Mouse (Mus musculus) CD4-positive helper T cell, adult 2 months (primary cell): ENCODE data around the gene Nsrp1.
A peak's percentile ranks its signal among the peaks of the same experiment; 100 is the strongest.
"Not testable (repeated sequence)": the region's sequence is repeated elsewhere in the genome, so short reads cannot be mapped to it uniquely, and the experiment has no call there.

Experiments used
- DNase-seq: peaks from one replicate; pipeline ENCODE4 v3.0.0-alpha.2; 2012; ENCODE audit warnings: low read depth, missing footprints, low spot score

The Nsrp1 gene

DNA sequence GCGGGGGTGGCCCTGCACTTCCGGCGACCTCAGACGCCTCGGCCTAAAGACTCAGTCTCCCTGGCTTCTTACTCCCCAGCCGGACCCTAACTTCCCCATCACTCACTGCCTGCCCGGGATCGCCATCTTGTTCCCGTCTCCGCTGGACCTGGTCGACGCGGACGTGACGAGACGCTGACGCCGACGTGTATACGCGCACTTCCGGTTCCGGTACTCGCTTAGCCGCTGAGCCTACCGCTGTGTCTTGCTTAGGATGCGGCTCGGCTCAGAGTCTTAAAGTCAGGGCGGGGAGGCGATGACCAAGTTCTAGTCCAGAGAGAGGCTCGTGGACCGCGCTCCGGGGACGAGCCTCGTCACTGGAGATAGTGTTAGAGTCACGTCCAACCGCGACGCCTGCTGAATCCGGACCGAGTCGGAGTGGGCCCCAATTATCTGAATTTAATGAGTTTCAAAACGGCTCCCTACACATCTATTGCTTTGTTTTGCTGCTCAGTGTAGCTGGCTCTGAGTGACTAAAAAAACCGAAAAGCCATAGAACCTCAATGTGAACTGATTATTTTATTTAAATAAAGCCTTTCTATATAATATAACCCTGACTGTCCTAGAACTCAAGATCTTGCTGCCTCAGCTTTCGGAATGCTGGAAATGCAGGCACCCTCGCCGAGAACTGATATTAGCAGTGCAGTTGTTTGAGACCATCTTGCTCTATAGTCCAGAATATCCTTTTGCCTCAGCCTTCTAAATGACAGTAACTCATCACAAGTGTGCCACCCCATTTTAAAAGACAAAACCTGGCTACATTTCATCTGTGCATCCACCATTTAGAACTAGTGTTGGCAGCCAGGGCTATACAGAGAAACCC lies at the start of gene Nsrp1:
TSS of gene Nsrp1 (minus strand) at position 163 of the 862 bp plus-strand sequence.
- DNase-seq: peak; percentile 94

DNA sequence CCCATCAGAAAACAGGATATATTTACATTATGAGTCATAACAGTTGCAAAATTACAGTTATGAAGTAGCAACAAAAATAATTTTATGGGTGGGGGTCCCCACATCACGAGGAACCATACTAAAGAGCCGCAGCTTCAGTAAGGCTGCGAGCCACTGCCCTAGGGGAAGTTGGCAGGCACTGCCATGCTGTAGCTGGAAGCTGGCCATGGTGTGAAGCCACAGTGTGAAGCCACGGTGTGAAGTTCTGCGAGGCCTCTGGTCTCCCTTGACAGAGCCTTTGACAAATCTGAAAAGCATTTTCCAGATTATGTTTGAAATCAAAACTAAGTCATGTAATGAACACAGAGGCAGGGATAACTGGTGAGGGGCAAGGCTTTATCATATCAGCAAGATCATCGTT lies 32.9 kb upstream of the Nsrp1 start:
- DNase-seq: peak; percentile 17

- DNase-seq: no peak
Measured at GRCm38 (mm10) chr11:77108442-77108841, 30.2 kb upstream of the Nsrp1 start.

DNA sequence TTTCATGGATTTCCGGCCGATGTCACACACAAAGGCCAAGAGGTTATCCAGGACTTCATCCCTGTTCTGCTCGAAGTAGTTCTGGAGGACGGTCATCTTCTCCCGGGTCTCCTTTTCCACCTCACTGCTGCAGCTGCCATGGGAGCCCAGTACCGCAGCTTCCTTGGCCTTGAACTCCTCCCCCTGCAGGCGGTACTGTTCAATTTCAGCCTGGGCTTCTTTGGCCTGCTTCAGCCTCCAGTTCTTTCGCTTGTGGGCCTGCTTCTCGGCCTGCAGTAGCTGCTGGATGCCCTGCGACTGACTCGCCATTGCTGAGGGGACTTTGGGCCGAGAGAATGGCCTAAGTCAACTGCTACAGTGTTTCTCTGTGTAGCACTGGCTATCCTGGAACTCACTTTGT lies 29.6 kb upstream of the Nsrp1 start:
- DNase-seq: not testable (repeated sequence)

DNA sequence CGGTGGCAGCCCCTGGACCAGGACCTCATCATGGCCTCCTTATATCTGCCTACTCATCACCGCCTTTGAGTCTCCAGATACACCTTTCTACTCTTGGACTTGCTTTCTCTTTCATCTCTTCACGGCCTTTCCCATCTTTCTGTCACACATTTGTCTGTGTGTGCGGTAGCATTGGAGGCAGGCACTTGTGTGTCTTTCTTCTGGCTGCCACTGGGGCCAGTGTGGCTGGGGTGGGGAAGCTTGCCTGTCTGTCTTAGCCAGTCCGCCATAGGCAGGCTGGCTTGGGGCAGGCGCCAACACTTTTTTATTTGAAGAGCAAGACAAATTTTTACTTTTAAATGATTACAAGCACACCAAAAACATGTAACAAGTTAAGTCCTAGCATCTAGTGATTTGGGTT lies 28.7 kb upstream of the Nsrp1 start:
- no peak for DNase-seq

- peak; percentile 65 for DNase-seq
Measured at GRCm38 (mm10) chr11:77100137-77100937, 22.1 kb upstream of the Nsrp1 start.

GRCm38 (mm10) chr11:77098332-77098972 lies 20.2 kb upstream of the Nsrp1 start:
- DNase-seq: no peak

DNA sequence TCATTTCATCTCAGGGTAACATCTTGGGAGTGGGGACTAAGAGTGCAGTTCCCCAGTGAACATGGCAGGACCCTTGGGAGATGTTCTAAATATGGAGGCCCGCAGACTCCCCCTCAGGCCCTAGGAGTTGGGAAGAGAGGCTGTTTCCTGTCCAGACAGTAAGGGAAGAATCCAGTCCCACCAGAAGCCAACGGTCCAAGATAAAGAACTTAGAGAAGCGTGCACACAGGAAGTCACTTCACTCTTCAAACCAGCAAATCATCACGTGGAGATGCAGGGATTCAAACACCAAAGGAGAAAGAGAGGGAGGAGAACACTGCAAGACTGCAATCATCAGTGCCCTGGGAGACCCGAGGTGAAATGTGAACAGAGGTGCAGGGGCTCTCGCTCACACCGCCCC lies 18.8 kb upstream of the Nsrp1 start:
- DNase-seq: no peak

DNA sequence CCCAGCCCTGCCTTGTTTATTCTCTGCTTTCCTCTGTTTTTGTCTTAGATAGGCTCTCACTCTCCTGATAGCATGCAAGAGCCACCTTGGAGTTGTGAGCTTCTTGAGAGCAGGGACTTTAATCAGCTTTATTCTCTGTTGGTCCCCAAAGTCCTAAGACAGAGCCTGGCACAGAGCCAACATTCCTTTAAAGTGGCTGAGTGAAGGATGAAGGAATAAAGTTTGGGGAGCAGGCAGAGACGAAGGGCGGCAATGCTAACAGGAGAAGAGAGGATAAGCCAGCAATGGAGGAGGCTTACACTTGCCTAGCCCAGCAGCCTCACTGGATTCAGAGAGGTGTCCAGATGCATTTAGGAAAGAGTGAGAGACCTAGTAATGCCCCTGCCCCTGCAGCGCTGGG lies 18.3 kb upstream of the Nsrp1 start:
- no peak for DNase-seq

GRCm38 (mm10) chr11:77095206-77095605 lies 17.0 kb upstream of the Nsrp1 start:
- DNase-seq: no peak

DNA sequence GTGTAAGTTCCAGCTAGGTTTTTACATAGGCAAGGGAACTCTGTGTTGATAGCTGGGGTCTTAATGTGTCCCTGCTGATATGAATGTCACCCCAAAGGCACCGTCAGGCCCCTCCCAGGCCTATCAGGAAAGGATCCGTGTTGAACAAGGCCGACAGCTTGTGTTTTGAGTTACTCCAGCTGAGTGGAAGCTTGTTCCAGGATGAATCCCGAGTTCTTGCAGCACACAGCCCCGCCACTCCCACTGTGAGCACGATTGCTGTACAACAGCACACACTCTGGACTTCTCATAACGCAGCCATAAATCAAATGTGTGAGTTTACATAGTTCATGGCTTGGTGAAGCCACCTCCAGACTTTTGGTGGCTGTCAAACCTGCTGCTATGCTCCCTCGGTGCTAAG lies 15.9 kb upstream of the Nsrp1 start:
- no peak for DNase-seq

GRCm38 (mm10) chr11:77093208-77093607 lies 15.0 kb upstream of the Nsrp1 start:
- DNase-seq: peak; percentile 29

DNA sequence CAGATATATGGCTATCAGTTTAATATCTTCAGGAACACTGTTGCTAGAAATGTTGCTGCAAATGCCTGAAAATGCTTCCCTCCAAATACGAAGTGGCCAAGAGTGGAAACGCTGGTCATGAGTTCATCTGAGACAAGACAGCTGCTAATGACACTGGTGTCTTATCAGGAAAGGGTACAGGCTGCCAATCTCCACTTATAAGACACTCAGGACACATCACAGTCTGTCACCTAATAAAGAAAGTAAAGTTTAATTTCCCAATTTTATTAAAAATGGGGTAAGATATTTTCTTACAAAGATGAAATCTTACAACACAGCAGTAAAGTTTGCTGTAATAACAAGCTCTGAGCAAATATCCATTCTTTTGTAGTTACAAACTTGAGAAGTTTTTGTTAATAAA lies 10.9 kb upstream of the Nsrp1 start:
- no peak for DNase-seq

- DNase-seq: no peak
Measured at GRCm38 (mm10) chr11:77087004-77087403, 8.8 kb upstream of the Nsrp1 start.

DNA sequence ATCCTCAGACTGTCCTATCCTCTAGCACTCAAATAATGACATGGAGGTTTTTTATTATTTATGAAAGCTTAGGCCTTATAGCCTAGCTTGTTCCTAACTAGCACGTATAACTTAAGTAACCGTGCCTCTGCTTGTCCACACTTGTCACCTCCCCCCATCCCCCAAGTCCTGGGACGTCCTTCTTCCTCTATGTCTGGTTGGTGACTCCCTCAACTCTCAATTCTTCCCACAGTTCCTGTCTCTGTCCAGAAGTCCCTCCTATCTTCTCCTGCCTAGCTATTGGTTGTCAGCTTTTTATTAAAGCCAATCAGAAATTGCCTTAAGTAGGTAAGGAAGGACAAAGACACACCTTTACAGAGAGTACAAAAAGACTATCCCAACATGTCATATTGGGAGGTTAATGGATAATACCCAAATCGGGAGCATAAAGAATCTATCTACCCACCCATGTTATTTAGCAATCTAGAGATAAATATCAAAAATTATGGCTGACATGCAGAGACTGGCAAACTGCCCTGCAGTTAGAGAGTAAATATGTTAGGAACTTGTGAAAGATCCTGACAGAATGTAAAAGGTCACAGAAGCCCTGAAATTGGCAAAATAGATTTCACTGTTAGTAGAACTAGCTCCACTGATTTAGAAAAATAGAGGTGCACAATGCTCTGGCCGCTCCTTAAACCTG lies 5.9 kb upstream of the Nsrp1 start:
- DNase-seq: no peak

GRCm38 (mm10) chr11:77079361-77079760 lies 1.1 kb upstream of the Nsrp1 start:
- DNase-seq: no peak

- DNase-seq: no peak
Measured at GRCm38 (mm10) chr11:77077792-77078191, 443 bp downstream of the Nsrp1 start.

- not testable (repeated sequence) for DNase-seq
Measured at GRCm38 (mm10) chr11:77077331-77077730, 904 bp downstream of the Nsrp1 start.

DNA sequence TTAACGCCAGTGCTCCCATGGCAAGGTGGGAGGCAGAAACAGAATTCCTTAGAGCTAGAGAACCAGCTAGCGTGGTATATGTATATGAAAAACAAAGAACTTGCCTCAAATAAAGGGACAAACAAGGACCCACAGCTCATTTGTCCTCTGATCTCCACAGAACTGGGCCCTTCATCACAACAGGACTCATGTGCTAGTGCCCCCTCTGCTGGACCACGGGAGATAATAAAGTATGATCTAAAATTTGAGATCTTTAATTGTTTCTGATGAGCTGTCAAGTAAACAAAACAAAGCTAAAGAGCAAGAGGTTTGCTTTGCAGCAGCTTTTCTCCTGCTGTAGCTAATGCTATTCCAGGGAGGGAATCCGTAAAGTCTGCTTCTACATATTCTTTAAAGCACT lies 7.5 kb downstream of the Nsrp1 start:
- DNase-seq: no peak

GRCm38 (mm10) chr11:77068825-77069224 lies 9.4 kb downstream of the Nsrp1 start:
- no peak for DNase-seq

- DNase-seq: no peak
Measured at GRCm38 (mm10) chr11:77063406-77063805, 14.8 kb downstream of the Nsrp1 start.

DNA sequence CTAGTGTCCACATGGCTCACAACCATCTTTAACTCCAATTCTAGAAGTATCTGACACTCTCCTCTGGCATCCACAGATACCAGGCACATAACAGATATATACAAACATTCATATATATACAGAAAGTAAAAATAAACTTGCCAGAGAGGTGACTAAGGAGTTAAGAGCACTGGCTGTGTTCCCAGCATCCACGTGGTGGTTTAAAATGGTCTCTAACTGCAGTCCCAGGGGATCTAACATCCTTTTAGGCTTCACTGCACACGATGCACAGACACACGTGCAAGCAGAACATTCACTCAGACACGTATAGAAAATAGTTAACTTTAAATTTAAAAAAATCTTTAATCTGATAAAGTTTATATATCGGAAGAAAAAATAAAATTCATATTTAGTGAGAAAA lies 16.3 kb downstream of the Nsrp1 start:
- DNase-seq: no peak
